Mouse (Mus musculus) ES-E14 (cell line): ENCODE measurements at regions not wholly inside any gene's neighbourhood (a gene's known extent, or its start where the extent isn't known, plus 50 kb on each side); places are given as distances from the start of the nearest gene placed in this dataset.

Source experiments
- CHD2 ChIP-seq: IDR thresholded peaks from 2 replicates; pipeline ENCODE4 v1.6.1; 2014; ENCODE audit warnings: mild to moderate bottlenecking, low read depth, low read length, inconsistent platforms
- HCFC1 ChIP-seq: IDR thresholded peaks from 2 replicates; pipeline ENCODE4 v1.6.1; 2012; ENCODE audit warnings: low read length, inconsistent platforms, borderline replicate concordance; ENCODE audit not compliant: insufficient read depth
- MAFK ChIP-seq: IDR thresholded peaks from 2 replicates; pipeline ENCODE4 v1.6.1; 2014; ENCODE audit warnings: mild to moderate bottlenecking, low read depth, low read length, inconsistent platforms; ENCODE audit not compliant: insufficient read depth

- no peak for TF ChIP-seq HCFC1
- TF ChIP-seq CHD2 = no peak
- no peak for TF ChIP-seq MAFK
Measured at GRCm38 (mm10) chr16:27641306-27641705, 252.6 kb downstream of the Ccdc50 start.
